Comparison of ENCODE assay signal across 9 mouse cellular contexts in genomic region chr15:91046506-91046905, GRCm38 (mm10). TPM values are rescaled to one million over a fixed set of nuclear protein-coding genes. Genes with fewer than 3 reads are reported as not detected.
DNase-seq lines count a peak whose midpoint lies in the region.
"Had no signal": no experiment of that assay in that cellular context is flagged by ENCODE, and none has a peak within 500 bp of the region (broad histone marks: within the 10 kb centered on the region; RNA-seq: fewer than 3 reads in every experiment).

No protein-coding gene starts in this region.

- intact Hi-C loops in heart, postnatal 36 days (cut with DNase I): loop anchor here (5.0 kb wide), 1 partner anchor 54 kb away; no protein-coding TSS in a partner anchor

- peak; percentile 20 for DNase-seq in adrenal gland, adult 2 months
- DNase-seq in adrenal gland, postnatal 25 days: no peak
- DNase-seq in R1 (ENCODE audit: low read depth, low spot score): peak; percentile 59
- peak; percentile 75 for DNase-seq in kidney, adult 9 months
- peak; percentile 43 for DNase-seq in lung, postnatal 25 days (ENCODE audit: low spot score)
- DNase-seq in heart, postnatal 36 days: no peak
- DNase-seq in layer of hippocampus, adult 8-10 months (ENCODE audit: low spot score in 2 of 2): no peak
- no peak for DNase-seq in testis, postnatal 10 days (ENCODE audit: low spot score)
- DNase-seq: layer of hippocampus, postnatal 36 days had no signal

RNA-seq across cellular contexts. Expression of gene Kif21a, which starts 3.2 kb away (rescaled TPM):
- 10 to 100 TPM; 18.0 to 19.5 TPM for total RNA-seq in adrenal gland, adult 2 months (2021)
- 1.8 and 2.3 TPM in 2 replicates for polyA plus RNA-seq in adrenal gland, adult 2 months (2012; rRNA removed)
- 15.4 and 23.0 TPM in 2 replicates for total RNA-seq in adrenal gland, postnatal 25 days (2021)
- 10 to 100 TPM; 15.6 to 15.8 TPM for total RNA-seq in heart, postnatal 36 days (2021)
- 100 to 1,000 TPM; 121 to 151 (median 127) TPM for total RNA-seq in layer of hippocampus, adult 8-10 months (2022)

Comparison
In these comparisons a context has a peak if more than half of its experiments do, and no peak if none do; other contexts are left out.
1. DNase-seq: peak in adrenal gland, adult 2 months (single experiment), R1 (single experiment), kidney, adult 9 months (single experiment) and lung, postnatal 25 days (single experiment); none in adrenal gland, postnatal 25 days (single experiment), heart, postnatal 36 days (0 of 2), layer of hippocampus, adult 8-10 months (0 of 2) and testis, postnatal 10 days (single experiment).